Mouse (Mus musculus) kidney, postnatal 0 days (tissue): ENCODE data around the gene Hist1h3f. TPM values are rescaled to one million over a fixed set of nuclear protein-coding genes. Genes with fewer than 3 reads are reported as not detected.
"Not testable (repeated sequence)": the region's sequence is repeated elsewhere in the genome, so short reads cannot be mapped to it uniquely, and the experiment has no call there.

Source experiments
- ATAC-seq: fragments of 200-750 bp; cut with Nextera tagmentation; replicated peaks from 2 replicates; pipeline ENCODE4 v1.8.0; 2017; ENCODE audit warnings: low read depth, moderate number of reproducible peaks, moderate TSS enrichment, moderate library complexity; ENCODE audit not compliant: low FRiP score
- DNase-seq: peaks from one replicate; pipeline ENCODE4 v3.0.0-alpha.2; 2016; ENCODE audit warnings: low spot score
- H3K27ac ChIP-seq: fragments of 300-500 bp; sonication (generic); 2 replicates; pipeline ENCODE4 v1.5.1; 2014; ENCODE audit warnings: mild to moderate bottlenecking
- H3K27me3 ChIP-seq: fragments of 300-500 bp; sonication (generic); 2 replicates; pipeline ENCODE4 v1.6.1; 2014; ENCODE audit warnings: low read length, mixed read lengths; ENCODE audit not compliant: insufficient read depth
- H3K36me3 ChIP-seq: fragments of 300-500 bp; sonication (generic); 2 replicates; pipeline ENCODE4 v1.6.1; 2014; ENCODE audit warnings: low read length, mixed read lengths; ENCODE audit not compliant: insufficient read depth
- H3K4me1 ChIP-seq: fragments of 300-500 bp; sonication (generic); replicated peaks from 2 replicates; pipeline ENCODE4 v1.6.1; 2014; ENCODE audit warnings: antibody characterized with exemption, low read length, mixed read lengths; ENCODE audit not compliant: insufficient read depth
- H3K4me2 ChIP-seq: fragments of 300-500 bp; sonication (generic); 2 replicates; pipeline ENCODE4 v1.6.1; 2014; ENCODE audit warnings: mild to moderate bottlenecking, low read length, moderate library complexity, mixed read lengths
- H3K4me3 ChIP-seq: fragments of 300-500 bp; sonication (generic); replicated peaks from 2 replicates; pipeline ENCODE4 v1.5.1; 2014; ENCODE audit warnings: low read depth, low read length
- H3K9ac ChIP-seq: fragments of 300-500 bp; sonication (generic); 2 replicates; pipeline ENCODE4 v1.6.1; 2014; ENCODE audit warnings: low read depth, low read length
- H3K9me3 ChIP-seq: fragments of 300-500 bp; sonication (generic); replicated peaks from 2 replicates; pipeline ENCODE4 v1.6.1; 2016; ENCODE audit warnings: low read length, inconsistent platforms, mixed read lengths
- CTCF ChIP-seq: IDR thresholded peaks from 2 replicates; pipeline ENCODE4 v1.5.1; 2016; ENCODE audit warnings: antibody characterized with exemption, low read depth, mild to moderate bottlenecking, moderate library complexity
- WGBS: fragments of 180-500 bp; shearing (Covaris S2); extraction: QIAGEN DNeasy Blood & Tissue Kit; methylation state at CpG from one replicate; pipeline ENCODE4 v1.1.7; 2014; 5-methylcytosine and 5-hydroxymethylcytosine counted together
- polyA plus RNA-seq: library from polyadenylated mRNA; unstranded; fragments of >200 nt; fragmentation: Nextera tagmentation; extraction: Ambion mirVana; gene quantifications from 2 replicates; pipeline ENCODE4 v1.2.1, GENCODE M21; 2015

The Hist1h3f gene
- polyA plus RNA-seq, 1 experiment from 2014 or later, result 0.83 TPM

- Histone ChIP-seq H3K36me3 (no peaks in the 10 kb centered on the region), H3K27ac (no peak overlapping the region), H3K27me3 (no peaks in the 10 kb centered on the region), H3K9me3 (no peaks in the 10 kb centered on the region), H3K4me2 (no peak overlapping the region), H3K4me3 (no peak overlapping the region), H3K4me1 (no peaks in the 10 kb centered on the region), H3K9ac (no peak overlapping the region)
- DNase-seq (no peak), ATAC-seq (no peak)
- TF ChIP-seq CTCF, result no peak
- WGBS, result 75% methylated on average over 5 of the region's 5 CpGs
These were observed 2.8 kb downstream of the Hist1h3f start for GRCm38 (mm10) chr13:23546694-23547093.

GRCm38 (mm10) chr13:23550761-23551145, 6.9 kb downstream of the Hist1h3f start:
- under 1% methylated on average over 3 of the region's 3 CpGs for WGBS
- TF ChIP-seq CTCF, result no peak
- no peaks in the 10 kb centered on the region for H3K27me3 ChIP-seq

GRCm38 (mm10) chr13:23551146-23551834, 7.4 kb downstream of the Hist1h3f start, which contains the start of gene Hist1h4f:
Hist1h4f (minus strand) TSS chr13:23551648.
- WGBS, result under 1% methylated on average over 47 of the region's 47 CpGs
- ATAC-seq, result peak; percentile 78

More at GRCm38 (mm10) chr13:23550761-23551145, 6.9 kb downstream of the Hist1h3f start:
- H3K4me3 ChIP-seq, result peak overlapping the region; percentile 38
- peak overlapping the region; percentile 90 for H3K27ac ChIP-seq
- DNase-seq, result peak; percentile 49
- no peaks in the 10 kb centered on the region for H3K9me3 ChIP-seq
- no peak for ATAC-seq
- H3K9ac ChIP-seq, result peak overlapping the region; percentile 58
- no peaks in the 10 kb centered on the region for H3K4me1 ChIP-seq
- H3K36me3 ChIP-seq, result no peaks in the 10 kb centered on the region
- H3K4me2 ChIP-seq, result peak overlapping the region; percentile 62

GRCm38 (mm10) chr13:23551931-23552914, 8.4 kb downstream of the Hist1h3f start:
- Histone ChIP-seq H3K9ac (peak overlapping the region; percentile 58; the same call in 1 of the 2 replicates), H3K9me3 (no peaks in the 10 kb centered on the region), H3K27ac (peak overlapping the region; percentile 90), H3K36me3 (no peaks in the 10 kb centered on the region), H3K4me1 (no peaks in the 10 kb centered on the region), H3K4me2 (peak overlapping the region; percentile 62), H3K27me3 (no peaks in the 10 kb centered on the region), H3K4me3 (peak overlapping the region; percentile 38; the same call in 1 of the 2 replicates)
- no peak for TF ChIP-seq CTCF
- ATAC-seq (no peak), DNase-seq (no peak)
- WGBS, result 47% methylated on average over 8 of the region's 8 CpGs

More at GRCm38 (mm10) chr13:23551146-23551834, 7.4 kb downstream of the Hist1h3f start, which contains the start of gene Hist1h4f:
- DNase-seq, result peak; percentile 99
- not testable (repeated sequence) for H3K27me3 ChIP-seq, H3K36me3 ChIP-seq, H3K9me3 ChIP-seq, H3K4me1 ChIP-seq
- Histone ChIP-seq H3K27ac (peak within 1 kb of the TSS; percentile 90), H3K4me3 (peak within 1 kb of the TSS; percentile 38), H3K9ac (peak within 1 kb of the TSS; percentile 58), H3K4me2 (peak within 1 kb of the TSS; percentile 62)
- TF ChIP-seq CTCF, result peak; percentile 62

- no peaks in the 10 kb centered on the region for H3K36me3 ChIP-seq
- H3K4me1 ChIP-seq, result no peaks in the 10 kb centered on the region
- ATAC-seq (no peak), DNase-seq (no peak)
- peak within 1 kb of the TSS; percentile 58; the same call in 1 of the 2 replicates for H3K9ac ChIP-seq
- no peak within 1 kb of the TSS for H3K4me3 ChIP-seq
- H3K9me3 ChIP-seq, result no peaks in the 10 kb centered on the region
- peak within 1 kb of the TSS; percentile 98 for H3K27ac ChIP-seq
- peak within 1 kb of the TSS; percentile 62; the same call in 1 of the 2 replicates for H3K4me2 ChIP-seq
- no peak for TF ChIP-seq CTCF
- H3K27me3 ChIP-seq, result no peaks in the 10 kb centered on the region
These were observed 9.1 kb downstream of the Hist1h3f start, which contains the start of gene Hist1h1d for GRCm38 (mm10) chr13:23552962-23553361. Hist1h1d (plus strand) TSS chr13:23553262.

GRCm38 (mm10) chr13:23554393-23554792, 10.5 kb downstream of the Hist1h3f start:
- Histone ChIP-seq H3K36me3 (no peaks in the 10 kb centered on the region), H3K9me3 (no peaks in the 10 kb centered on the region), H3K4me1 (no peaks in the 10 kb centered on the region), H3K27ac (peak overlapping the region; percentile 98), H3K27me3 (no peaks in the 10 kb centered on the region), H3K4me3 (peak overlapping the region; percentile 44), H3K4me2 (peak overlapping the region; percentile 95), H3K9ac (peak overlapping the region; percentile 88)
- no peak for ATAC-seq
- TF ChIP-seq CTCF, result no peak
- WGBS, result 19% methylated on average over 9 of the region's 9 CpGs
- DNase-seq, result no peak
